Mouse (Mus musculus): ENCODE data around the gene Tgif2. TPM values are rescaled to one million over a fixed set of nuclear protein-coding genes. Genes with fewer than 3 reads are reported as not detected.
"Not testable (repeated sequence)": the region's sequence is repeated elsewhere in the genome, so short reads cannot be mapped to it uniquely, and the experiment has no call there.

Gene Tgif2
- polyA plus RNA-seq (2012; rRNA removed) = 4.6 and 4.8 TPM in 2 replicates

DNA sequence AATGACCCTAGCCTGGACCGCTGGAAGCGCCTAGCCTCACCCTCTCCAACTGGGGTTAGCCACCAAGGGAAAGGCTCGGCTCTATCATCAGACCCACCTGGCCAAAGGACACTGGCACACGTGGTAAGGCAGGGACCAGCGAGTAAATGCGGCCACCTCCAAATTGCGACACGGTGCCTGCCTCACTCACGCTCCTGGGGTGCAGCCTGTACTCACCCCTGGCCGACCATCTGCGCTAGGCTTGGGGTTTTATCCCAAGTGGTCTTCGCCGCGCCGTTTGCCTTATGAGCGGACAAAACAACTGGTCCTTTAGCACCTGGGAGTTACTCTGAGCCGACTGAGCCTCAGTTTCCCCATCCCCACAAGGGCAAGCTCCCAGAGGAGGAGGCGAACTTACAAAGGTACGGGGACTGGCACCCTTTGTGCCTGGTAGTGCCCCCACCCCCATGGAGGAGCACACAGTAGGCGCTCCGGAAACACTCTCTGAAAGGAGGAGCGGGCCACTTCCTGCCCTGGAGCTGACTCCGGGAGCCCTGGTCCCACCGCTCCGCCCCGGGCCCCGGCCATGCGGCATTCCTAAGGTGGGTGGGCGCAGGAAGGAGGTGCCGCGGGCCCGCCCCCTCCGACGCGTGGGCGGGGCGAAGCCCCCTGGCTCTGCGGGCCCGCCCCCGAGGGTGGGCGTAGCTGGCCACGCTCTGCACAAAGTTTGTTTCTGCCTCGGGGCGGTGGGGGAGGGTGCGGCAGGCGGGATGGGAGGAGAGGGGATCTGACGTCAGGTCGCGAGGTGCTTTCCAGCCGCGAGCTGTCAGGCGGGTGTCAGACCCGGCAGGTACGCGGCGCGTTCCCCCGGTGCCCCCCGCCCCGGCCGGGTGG is at the start of gene Tgif2:
TSS of gene Tgif2 (plus strand) at position 689 of the 873 bp plus-strand sequence.
- DNase-seq (ENCODE audit: low spot score) = peak; percentile 31

DNA sequence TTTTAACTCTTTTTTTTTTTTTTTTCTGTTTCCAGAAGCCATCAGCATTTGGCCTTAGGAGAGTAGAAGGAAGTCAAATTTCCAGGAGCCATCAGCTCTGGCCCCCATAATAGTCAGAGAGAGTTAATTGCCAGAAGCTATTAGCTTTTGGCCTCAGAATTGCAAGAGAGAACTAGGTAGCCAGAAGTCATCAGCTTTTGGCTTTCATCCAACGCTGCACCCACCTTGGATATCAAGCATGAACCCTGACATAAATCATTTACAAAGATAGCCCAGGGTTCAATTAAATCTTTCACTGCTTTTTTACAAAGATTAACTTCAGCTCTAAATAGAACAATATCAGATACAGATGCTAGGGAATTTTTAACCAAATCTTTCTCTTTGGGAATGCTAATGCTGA is 41.3 kb upstream of the Tgif2 start:
- DNase-seq (ENCODE audit: low spot score) = no peak

DNA sequence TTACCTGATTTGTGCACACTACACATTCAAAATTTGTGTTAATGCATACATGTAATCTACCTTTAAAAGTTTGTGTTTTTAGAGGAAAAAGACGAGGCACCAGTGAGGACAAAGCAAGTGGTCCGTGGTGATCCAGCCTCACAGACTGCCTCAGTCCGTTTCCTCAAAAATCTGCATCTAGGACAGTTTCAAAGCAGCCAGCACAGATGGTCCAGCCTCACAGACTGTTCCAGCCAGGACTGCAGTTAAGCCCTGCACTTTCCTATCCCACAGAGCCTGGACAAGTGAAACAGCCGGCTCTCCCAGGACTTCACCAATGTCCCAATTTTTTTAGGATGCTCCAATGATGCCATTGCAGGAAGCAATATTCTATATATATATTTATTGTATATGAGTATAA is 38.8 kb upstream of the Tgif2 start:
- no peak for DNase-seq (ENCODE audit: low spot score)

DNA sequence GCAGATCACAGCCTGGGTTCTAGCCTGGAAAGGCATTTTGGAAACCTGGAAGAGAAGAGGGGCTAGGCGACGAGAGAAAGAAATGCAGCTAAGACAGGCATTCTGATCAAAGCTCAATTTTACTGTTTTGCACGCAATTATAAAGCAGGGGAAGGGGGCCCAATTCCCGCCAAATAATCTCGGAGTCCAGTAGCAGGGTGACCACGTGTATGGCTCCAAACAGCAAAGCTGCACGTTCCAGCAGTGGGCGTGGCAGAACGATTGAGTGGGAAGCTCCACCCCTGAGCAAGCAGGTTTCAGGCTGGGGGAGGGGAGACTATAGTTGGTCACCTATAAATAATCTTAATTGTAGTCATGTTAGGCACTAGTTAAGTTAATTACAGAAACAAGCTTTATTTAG is 37.7 kb upstream of the Tgif2 start:
- not testable (repeated sequence) for DNase-seq (ENCODE audit: low spot score)

DNA sequence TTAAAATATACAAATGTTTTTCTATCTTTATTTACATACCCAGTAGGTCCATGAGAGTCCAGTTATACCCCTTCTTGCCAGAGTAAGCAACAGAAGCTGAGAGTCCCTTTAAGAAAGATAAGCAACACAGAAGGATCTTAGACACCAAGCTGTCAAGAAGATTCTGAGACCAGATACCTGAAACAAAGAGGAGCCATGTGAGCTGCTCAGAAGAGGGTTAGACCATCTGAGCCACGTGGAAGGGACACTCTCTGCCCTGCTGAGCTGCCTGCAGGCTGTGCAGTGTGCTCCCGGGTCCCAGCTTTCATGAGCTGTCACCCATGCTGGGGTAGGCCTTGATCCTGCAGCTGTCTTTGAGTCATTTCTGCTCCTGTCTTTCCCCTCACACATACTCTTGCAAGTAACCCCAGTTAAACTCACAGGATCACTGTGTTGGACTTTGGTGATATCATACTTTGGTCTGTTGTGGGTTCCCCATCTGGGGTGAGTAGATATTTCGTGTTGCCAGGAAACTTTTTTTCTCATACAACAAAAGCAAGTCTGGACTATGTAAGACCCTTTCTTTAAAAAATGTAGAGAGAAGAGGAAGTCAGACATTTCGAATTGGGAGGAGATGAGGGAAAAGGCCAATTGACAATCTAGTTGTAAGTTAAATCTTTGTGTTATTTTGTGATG is 36.0 kb upstream of the Tgif2 start:
- DNase-seq (ENCODE audit: low spot score) = no peak

DNA sequence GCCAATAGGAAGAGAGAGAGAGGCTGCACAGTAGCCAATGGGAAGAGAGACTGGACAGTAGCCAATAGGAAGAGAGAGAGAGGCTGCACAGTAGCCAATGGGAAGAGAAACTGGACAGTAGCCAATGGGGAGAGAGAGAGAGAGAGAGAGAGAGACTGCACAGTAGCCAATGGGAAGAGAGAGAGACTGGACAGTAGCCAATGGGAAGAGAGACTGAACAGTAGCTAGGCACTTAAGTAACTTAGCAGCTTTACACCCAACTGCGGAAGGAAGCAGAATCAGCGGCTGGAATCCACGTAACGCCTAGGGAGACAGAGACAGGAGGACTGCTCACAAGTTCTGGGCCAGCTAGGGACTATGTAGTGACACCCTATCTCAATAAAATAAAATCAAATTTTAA is 35.2 kb upstream of the Tgif2 start:
- no peak for DNase-seq (ENCODE audit: low spot score)

DNA sequence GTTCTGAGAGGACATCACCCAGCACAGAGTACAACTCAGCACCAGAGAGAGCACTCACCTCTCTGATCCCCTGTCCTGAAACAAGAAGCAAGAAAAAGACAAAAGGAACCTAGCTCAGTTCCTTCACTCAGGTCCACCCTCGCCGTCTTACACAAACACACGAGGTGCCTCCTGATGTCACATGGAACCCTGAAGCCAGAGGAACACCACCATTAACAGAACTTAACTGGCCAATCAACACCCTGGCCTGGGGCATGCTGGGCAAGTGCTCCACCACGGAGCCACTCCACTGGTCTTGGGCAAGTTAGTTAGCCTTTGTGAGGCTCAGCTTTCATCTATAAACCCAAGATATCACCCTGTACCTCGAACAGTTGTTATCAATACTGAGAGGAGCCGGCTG is 32.9 kb upstream of the Tgif2 start:
- DNase-seq (ENCODE audit: low spot score) = no peak

DNA sequence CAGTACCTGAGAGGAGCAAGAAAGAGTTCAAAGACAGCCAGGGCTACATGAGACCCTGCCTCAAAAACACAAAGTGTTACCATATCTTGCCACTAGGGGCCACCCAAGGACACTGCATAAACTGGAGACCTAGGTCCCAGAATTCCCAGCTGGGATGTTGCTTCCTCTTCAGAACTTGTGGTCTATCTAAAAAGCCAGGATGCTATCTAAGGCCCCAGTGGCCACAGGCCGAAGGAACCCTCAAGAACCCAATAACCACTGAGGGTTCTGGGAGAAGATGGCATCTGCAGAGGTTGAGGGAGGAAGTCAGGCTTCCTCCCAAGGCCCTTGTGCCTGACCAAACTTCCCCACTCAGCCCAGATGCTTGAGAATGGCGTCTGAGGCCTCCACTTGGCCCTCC is 30.2 kb upstream of the Tgif2 start:
- DNase-seq (ENCODE audit: low spot score) = peak; percentile 26

DNA sequence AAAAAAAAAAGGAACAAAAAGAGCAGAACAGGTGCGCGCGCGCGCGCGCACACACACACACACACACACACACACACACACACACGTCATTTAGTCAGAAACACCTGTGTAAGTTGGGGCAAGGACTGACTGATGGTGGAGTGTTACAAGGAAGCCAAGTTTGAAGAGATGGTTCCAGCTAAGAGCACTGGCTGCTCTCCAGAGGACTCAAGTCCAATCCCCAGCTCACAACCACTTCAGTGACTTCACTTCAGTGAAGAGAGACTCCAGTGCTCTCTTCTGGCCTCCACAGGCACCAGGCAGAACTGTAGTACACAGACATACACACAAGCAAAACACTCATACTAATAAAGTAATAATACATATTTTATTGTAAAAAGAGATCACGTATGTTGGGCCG is 29.1 kb upstream of the Tgif2 start:
- DNase-seq (ENCODE audit: low spot score) = no peak

DNA sequence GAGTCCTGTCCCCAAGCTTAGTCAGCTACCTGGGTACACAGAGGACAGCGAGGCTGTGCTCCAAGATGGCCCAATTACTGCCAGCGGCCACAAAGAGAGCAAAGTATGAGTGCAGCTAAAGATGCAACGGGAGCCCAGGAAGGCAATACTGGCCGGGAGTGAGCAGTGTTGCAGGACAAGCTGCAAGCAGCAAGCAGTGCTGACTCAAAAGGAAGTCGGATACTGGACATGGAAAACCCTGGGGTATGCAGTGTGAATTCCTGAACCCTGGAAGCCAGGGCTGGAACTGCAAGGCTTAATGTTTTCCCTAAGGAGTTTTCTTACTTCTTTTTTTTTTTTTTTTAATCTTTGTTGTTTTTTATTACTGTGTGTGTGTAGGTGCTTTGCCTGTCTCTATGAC is 28.3 kb upstream of the Tgif2 start:
- no peak for DNase-seq (ENCODE audit: low spot score)

DNA sequence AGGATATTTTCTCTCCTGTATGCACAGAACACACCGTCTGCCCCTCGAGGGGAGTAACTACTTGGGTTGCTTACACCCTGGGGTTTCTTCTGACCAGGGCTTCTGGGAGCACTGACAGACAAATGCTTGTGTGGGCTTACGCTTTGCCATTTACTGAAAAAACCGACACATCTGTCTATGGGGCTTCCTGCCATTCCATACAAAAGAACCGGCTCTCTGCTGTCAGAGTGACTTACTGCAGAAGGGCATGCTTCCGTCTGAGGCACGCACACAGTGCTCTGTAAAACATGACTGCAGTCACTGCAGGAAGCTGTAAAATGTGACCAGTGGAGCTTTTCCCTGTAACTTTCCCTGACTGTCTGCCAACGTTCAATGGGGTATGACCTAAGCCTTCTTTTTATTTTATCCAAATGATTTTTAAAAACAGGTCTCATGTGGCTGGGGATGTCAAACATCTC is 25.4 kb upstream of the Tgif2 start:
- DNase-seq (ENCODE audit: low spot score) = no peak

DNA sequence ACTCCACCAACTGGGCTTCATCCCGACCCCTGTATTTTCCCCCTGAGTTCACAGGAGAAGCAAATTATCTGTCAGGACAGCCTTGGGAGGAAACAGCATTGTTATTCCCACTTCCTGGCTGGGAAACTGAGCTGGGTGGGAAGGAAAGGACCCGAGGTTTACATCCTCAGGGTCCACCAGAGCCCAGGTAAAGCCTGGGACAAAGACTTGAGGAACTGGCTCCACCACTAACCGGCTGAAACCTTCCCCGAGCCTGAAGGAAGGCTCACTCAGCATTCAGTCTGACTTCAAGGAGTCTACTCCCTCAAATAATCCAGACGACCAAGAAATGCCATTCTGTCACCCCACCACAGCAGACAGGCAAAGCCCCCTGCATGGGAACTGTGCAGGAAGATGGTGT is 24.9 kb upstream of the Tgif2 start:
- DNase-seq (ENCODE audit: low spot score) = no peak

DNA sequence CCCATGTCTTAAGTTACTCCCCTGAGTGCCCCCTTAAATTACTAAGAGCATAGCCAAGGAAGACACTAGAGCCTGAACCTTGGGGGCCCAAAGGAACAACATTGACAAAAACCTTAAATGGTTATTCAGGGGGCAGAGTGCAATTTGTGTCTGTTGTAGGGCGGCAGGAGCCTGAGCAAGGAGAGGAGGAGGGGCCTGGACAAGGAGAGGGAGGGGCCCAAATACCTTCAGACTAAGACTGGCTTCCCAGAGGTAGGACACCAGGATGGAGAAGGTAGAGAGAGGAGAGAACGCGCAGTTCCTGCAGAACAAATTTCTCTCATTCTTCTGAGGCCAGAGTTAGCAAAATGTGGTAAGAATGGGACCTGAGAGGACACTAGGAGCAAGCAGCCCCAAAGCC is 24.4 kb upstream of the Tgif2 start:
- no peak for DNase-seq (ENCODE audit: low spot score)

DNA sequence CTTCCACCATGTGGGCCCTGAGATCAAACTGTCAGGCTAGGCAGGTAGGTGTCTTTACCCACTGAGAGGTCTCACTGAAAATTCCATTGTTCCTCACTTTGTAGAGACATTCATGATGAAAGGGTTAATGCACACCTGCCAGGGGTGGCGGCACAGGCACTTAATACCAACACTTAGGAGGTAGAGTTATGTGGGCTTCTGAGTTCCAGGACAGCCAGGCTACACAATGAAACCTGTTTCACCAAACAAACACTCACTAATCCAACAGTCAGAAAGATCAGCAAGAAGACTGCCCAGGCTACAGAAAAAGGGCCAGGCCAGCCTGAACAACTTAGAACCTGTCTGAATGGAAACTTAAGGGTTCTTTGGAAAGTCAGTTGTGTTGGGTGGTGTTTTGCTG is 23.7 kb upstream of the Tgif2 start:
- no peak for DNase-seq (ENCODE audit: low spot score)

DNA sequence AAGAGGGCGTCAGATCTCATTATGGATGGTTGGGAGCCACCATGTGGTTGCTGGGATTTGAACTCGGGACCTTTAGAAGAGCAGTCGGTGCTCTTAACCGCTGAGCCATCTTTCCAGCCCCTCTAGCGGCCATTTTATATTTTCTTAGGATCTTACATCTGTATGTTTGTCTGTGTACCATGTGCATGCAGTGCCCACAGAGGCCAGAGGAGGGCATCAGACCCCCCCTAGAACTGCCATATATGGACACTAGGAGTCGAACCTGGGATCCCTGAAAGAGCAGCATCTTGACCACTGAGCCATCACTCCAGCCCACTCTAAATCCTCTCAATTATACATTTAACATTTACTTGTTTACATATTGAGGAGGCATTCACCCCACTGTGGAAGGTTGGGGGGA is 14.7 kb upstream of the Tgif2 start:
- not testable (repeated sequence) for DNase-seq (ENCODE audit: low spot score)

DNA sequence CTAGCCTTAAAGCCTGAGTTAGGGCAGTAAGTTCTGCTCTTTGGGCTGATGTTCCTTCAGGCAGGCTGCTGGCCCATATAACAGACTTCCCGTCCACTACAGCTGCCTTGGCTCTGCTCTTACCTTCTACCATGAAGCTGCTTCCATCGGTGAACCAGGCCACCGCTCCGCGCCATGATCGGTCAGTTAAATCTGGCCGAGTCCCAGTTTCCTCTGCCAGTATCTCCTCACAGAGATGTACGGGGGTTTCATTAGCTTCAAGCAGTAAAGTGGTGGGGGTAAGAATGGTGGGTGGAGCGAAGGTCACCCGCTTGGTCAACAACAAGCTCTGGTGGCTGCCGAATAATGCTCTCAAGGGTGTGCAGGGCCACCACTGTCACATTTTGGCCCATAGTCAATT is 5.5 kb upstream of the Tgif2 start:
- DNase-seq (ENCODE audit: low spot score) = no peak

DNA sequence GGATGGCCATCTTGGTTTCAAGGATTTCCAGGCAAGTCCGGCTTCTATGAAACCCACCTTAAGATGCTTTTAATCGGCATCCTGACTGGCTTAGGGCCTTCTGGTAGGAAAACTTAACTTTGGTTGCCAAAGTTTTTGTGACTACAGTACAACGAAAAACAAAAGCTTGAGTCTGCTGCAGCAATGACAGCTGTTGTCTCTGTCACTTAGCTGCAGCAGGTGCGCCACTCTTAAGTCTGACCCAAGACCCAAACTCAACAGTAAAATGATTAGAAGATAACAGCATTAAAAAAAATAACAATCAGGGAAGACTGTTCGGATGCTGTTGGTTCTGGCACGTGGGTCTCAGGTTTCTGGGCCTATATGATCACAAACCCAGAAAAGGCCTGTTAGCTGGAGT is 968 bp upstream of the Tgif2 start:
- no peak for DNase-seq (ENCODE audit: low spot score)

DNA sequence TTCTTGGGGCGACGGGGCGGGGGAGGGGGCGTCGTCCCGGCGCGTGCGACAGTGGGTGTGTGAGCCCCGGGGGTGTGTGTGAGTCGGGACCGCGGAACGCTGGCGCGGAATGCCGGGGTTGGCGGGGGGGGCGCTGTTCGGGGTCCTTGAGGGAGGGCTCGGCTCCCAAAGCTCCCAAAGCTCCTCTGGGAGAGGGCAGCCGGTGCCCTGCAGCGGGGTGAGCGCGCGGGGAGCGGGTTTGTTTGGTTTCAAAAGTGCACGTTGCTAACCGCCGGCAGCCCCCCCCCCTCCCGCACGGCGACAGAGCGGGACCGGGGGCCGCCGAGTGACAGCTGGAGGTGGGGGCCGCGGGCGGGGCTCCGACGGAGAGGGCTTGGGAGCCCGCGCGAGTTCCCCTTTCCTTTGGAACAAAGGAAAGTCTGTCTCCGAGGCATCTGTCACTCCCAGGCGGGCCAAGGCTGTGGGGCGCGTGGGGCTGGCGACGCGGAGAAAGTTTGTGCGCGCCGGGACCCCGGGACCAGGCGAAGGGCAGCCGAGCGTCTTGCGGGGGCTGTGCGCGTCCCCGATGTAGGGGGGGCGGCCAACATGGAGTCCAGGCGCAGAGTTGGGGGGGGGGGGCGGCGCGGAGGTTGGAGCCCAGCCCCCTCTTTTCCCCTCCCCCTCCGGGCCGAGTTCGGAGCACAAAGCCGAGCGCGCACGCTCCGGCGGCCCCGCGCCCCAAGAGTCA is 657 bp downstream of the Tgif2 start:
- peak; percentile 25 for DNase-seq (ENCODE audit: low spot score)

DNA sequence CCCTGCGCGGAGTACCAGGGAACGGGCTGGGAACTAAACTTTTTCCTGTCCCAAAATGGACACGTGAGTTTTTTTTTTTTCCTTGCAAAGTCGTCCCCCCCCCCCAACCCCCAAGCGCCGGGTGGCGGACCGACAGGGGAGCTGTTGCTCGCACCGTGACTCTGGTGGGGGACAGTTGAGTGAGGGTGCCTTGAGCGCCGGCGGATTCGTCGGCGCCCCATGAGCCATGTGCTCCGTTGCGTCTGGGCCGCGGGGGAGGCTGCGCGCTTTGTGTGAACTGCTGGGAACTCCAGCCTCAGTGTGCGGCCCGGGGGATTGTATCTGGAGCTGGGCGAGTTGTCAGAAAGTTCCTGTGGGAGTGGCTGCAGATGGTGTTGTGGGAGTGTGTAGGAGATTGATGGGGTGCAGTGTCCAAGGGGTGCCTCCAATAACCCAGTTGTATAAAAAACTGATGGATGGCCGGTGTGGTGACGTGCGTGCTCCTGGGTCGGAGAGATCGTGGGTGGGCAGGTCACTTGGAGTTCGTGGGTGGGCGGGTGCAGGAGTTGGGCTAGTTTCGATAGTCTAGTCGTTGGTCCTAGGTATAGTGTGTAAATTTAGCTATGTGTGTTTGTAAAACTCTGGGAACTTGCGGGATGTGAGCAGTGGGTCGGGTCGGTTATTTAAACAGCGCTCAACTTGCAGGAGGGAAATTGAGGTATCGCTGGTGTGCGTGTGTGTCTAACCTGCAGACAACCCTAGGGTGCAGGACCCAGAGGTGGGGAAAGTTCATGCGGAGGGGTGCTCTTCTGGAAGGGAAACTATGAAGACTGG is 1.4 kb downstream of the Tgif2 start:
- DNase-seq (ENCODE audit: low spot score) = peak; percentile 33

DNA sequence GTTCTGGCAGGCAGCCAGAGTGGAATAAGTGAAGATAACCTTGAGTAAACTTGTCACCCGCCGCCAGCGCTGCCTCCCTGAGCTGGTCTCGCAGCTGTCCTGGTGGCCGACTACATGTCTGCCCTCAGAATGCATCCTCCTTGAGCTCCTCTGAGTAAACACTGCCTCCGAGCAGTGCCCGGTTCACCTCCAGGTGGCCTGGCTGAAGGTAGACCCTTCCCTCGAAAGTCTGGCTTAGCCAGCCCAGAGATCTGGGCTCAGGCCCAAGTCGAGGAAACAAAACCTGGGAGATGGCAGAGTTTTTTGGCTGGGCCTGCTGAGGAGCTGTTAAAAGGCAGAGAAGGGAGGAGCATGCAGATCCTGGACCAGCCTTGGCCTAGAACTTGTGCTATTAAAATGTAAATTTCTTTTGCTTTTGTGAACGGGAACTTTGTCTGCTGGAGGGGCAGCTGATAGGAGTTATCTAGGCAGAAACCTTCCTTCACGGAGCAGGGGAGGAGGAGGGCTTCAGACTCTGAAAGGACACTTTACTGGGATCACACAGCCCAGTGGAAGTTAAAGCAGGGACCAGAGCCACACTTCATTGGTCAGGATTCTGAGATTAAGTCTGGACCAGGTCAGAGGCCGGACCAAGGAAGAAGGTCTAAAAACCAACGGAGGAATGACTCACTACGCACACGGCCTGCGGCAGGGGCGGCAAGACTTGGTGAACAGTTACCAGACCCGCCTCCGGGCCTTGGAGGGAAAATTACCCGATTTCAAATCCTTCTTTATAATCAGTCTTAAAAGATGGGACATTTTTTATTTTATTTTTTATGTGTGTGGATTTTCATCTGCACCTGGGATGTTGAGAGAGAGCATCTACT is 2.3 kb downstream of the Tgif2 start:
- peak; percentile 28 for DNase-seq (ENCODE audit: low spot score)

DNA sequence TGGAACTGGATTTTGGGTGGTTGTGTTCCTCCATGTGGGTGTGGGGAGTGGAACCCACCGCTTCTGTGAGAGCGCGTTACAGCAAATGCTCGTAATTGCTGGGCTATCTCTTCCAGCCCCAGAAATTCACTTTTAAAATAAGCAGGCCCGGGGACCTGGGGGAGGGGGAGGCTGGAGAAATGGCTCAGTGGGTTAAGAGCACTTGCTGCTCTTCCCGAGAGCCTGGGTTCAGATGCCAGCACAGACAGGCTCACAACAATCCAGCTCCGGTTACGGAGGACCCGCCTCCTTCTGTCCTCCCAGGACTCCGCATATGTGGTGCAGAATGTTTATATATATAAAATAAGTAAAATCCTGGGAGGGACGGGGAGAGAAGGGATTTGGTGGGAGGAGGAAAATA is 2.9 kb downstream of the Tgif2 start:
- no peak for DNase-seq (ENCODE audit: low spot score)

Data from urinary bladder, adult 2 months (tissue).